Mouse (Mus musculus) bone marrow, adult 2 months (tissue): ENCODE measurements around the gene Cat.

Experiments
- CTCF ChIP-seq: fragments of 200-500 bp; IDR thresholded peaks from 2 replicates; pipeline ENCODE4 v1.5.1; 2011; ENCODE audit warnings: low read length, control low read depth; ENCODE audit not compliant: control insufficient read depth, insufficient read depth
- POLR2A ChIP-seq: fragments of 200-500 bp; IDR thresholded peaks from 2 replicates; pipeline ENCODE4 v1.6.1; 2011; ENCODE audit warnings: low read depth, mild to moderate bottlenecking, control low read depth, low read length, borderline replicate concordance; ENCODE audit not compliant: control insufficient read depth

GRCm38 (mm10) chr2:103483289-103483985, 1.5 kb downstream of the Cat start:
- no peak for TF ChIP-seq POLR2A
- TF ChIP-seq CTCF, result no peak
